Mouse (Mus musculus) megakaryocyte progenitor cell, adult 5-6 weeks (primary cell): Measurements from ENCODE around the gene Ift20. TPM values are rescaled to one million over a fixed set of nuclear protein-coding genes. Genes with fewer than 3 reads are reported as not detected.
"Not testable (repeated sequence)": the region's sequence is repeated elsewhere in the genome, so short reads cannot be mapped to it uniquely, and the experiment has no call there.

Experiments used
- ATAC-seq: replicated peaks from 2 replicates; pipeline ENCODE4 v1.8.0; 2016; ENCODE audit warnings: mild to moderate bottlenecking, moderate TSS enrichment, inconsistent platforms; ENCODE audit not compliant: poor library complexity
- total RNA-seq, 2 experiments: library from RNA; stranded (forward) in 1 of 2; stranded (reverse) in 1 of 2; fragments of 157-497, 149-512 nt in 1 of 2; fragments of 200-1000 nt in 1 of 2; gene quantifications; 2 replicates each; pipeline versions ENCODE4 v1.2.3 to v1.2.4; 2015 to 2017

The Ift20 gene
- total RNA-seq, 2 experiments from 2014 or later, result 112 to 160 TPM

- ATAC-seq, result peak; percentile 49; the same call in 1 of the 2 replicates
Measured at GRCm38 (mm10) chr11:78557241-78557640, 21.1 kb downstream of the Ift20 start.

GRCm38 (mm10) chr11:78560447-78560846 is 24.3 kb downstream of the Ift20 start:
- ATAC-seq, result peak; percentile 91

- peak; percentile 34; the same call in 1 of the 2 replicates for ATAC-seq
Measured at GRCm38 (mm10) chr11:78566775-78567174, 30.6 kb downstream of the Ift20 start.

GRCm38 (mm10) chr11:78567614-78568013 is 31.5 kb downstream of the Ift20 start:
- ATAC-seq, result no peak

- no peak for ATAC-seq
Measured at GRCm38 (mm10) chr11:78568827-78569226, 32.7 kb downstream of the Ift20 start.

GRCm38 (mm10) chr11:78569806-78570205 is 33.6 kb downstream of the Ift20 start:
- no peak for ATAC-seq

- ATAC-seq, result no peak
Measured at GRCm38 (mm10) chr11:78571441-78571840, 35.3 kb downstream of the Ift20 start.

GRCm38 (mm10) chr11:78571854-78572253 is 35.7 kb downstream of the Ift20 start:
- peak; percentile 46 for ATAC-seq

- ATAC-seq, result not testable (repeated sequence)
Measured at GRCm38 (mm10) chr11:78574031-78574430, 37.9 kb downstream of the Ift20 start.

GRCm38 (mm10) chr11:78574536-78574935 is 38.4 kb downstream of the Ift20 start:
- peak; percentile 88 for ATAC-seq

- ATAC-seq, result 0 out of 2 replicates have a peak, but pooled peaks have one; percentile 11
Measured at GRCm38 (mm10) chr11:78574975-78575374, 38.8 kb downstream of the Ift20 start.

- ATAC-seq, result peak; percentile 76
Measured at GRCm38 (mm10) chr11:78582848-78583247, 46.7 kb downstream of the Ift20 start.

- ATAC-seq, result no peak
Measured at GRCm38 (mm10) chr11:78586099-78586498, 49.9 kb downstream of the Ift20 start.

GRCm38 (mm10) chr11:78587677-78588076 is 51.5 kb downstream of the Ift20 start:
- not testable (repeated sequence) for ATAC-seq

Other genes starting within 250 kb of the Ift20 start
- 0.22 and 0.30 TPM in 2 replicates for gene BC030499, start 245.5 kb upstream of the Ift20 start, total RNA-seq (2015)
- 0.14 and 2.0 TPM in 2 replicates for gene BC030499, start 245.5 kb upstream of the Ift20 start, total RNA-seq (2017)
- 27.0 and 30.0 TPM in 2 replicates for gene Spag5, start 234.8 kb upstream of the Ift20 start, total RNA-seq (2015)
- gene Spag5, start 234.8 kb upstream of the Ift20 start, total RNA-seq (2017), result 52.6 and 54.0 TPM in 2 replicates
- gene Aldoc, start 213.4 kb upstream of the Ift20 start, total RNA-seq (2015), result 0.15 and 1.0 TPM in 2 replicates
- 0.17 and 0.54 TPM in 2 replicates for gene Aldoc, start 213.4 kb upstream of the Ift20 start, total RNA-seq (2017)
- gene Pigs, start 207.9 kb upstream of the Ift20 start, total RNA-seq (2015), result 25.6 and 28.6 TPM in 2 replicates
- gene Pigs, start 207.9 kb upstream of the Ift20 start, total RNA-seq (2017), result 13.3 and 15.6 TPM in 2 replicates
- 27.2 and 34.4 TPM in 2 replicates for gene Unc119, start 192.9 kb upstream of the Ift20 start, total RNA-seq (2015)
- gene Unc119, start 192.9 kb upstream of the Ift20 start, total RNA-seq (2017), result 25.7 and 29.2 TPM in 2 replicates
- not detected in 2 replicates for gene Foxn1, start 149.8 kb upstream of the Ift20 start, total RNA-seq (2015)
- gene Foxn1, start 149.8 kb upstream of the Ift20 start, total RNA-seq (2017), result not detected in 2 replicates
- 0.10 and 1.0 TPM in 2 replicates for gene Slc13a2, start 114.1 kb upstream of the Ift20 start, total RNA-seq (2015)
- 0.04 and 0.44 TPM in 2 replicates for gene Slc13a2, start 114.1 kb upstream of the Ift20 start, total RNA-seq (2017)
- gene Slc46a1, start 70.7 kb upstream of the Ift20 start, total RNA-seq (2015), result 2.4 and 2.7 TPM in 2 replicates
- gene Slc46a1, start 70.7 kb upstream of the Ift20 start, total RNA-seq (2017), result 1.8 and 5.8 TPM in 2 replicates
- 0.17 and 0.24 TPM in 2 replicates for gene Sarm1, start 38.6 kb upstream of the Ift20 start, total RNA-seq (2015)
- 0.08 TPM in 1 of 2 replicates, not detected in the other for gene Sarm1, start 38.6 kb upstream of the Ift20 start, total RNA-seq (2017)
- gene Vtn, start 37.3 kb upstream of the Ift20 start, total RNA-seq (2015), result not detected in 2 replicates
- not detected in 2 replicates for gene Vtn, start 37.3 kb upstream of the Ift20 start, total RNA-seq (2017)
- not detected in 2 replicates for gene Sebox, start 32.9 kb upstream of the Ift20 start, total RNA-seq (2015)
- gene Sebox, start 32.9 kb upstream of the Ift20 start, total RNA-seq (2017), result not detected in 2 replicates
- 20.9 and 26.7 TPM in 2 replicates for gene Tmem199, start 24.2 kb upstream of the Ift20 start, total RNA-seq (2015)
- gene Tmem199, start 24.2 kb upstream of the Ift20 start, total RNA-seq (2017), result 27.5 and 34.4 TPM in 2 replicates
- gene Poldip2, start 24.2 kb upstream of the Ift20 start, total RNA-seq (2015), result 57.5 and 59.2 TPM in 2 replicates
- 59.2 and 77.8 TPM in 2 replicates for gene Poldip2, start 24.2 kb upstream of the Ift20 start, total RNA-seq (2017)
- gene Tnfaip1, start within 50 bp of the Ift20 start, total RNA-seq (2015), result 8.9 and 9.3 TPM in 2 replicates
- gene Tnfaip1, start within 50 bp of the Ift20 start, total RNA-seq (2017), result 4.2 and 5.5 TPM in 2 replicates
- gene Tmem97, start 14.4 kb downstream of the Ift20 start, total RNA-seq (2015), result 102 and 108 TPM in 2 replicates
- gene Tmem97, start 14.4 kb downstream of the Ift20 start, total RNA-seq (2017), result 77.5 and 77.9 TPM in 2 replicates
- gene Nlk, start 161.0 kb downstream of the Ift20 start, total RNA-seq (2015), result 15.8 and 19.5 TPM in 2 replicates
- gene Nlk, start 161.0 kb downstream of the Ift20 start, total RNA-seq (2017), result 16.6 and 21.6 TPM in 2 replicates
- 36.4 and 39.5 TPM in 2 replicates for gene Ccnq, start 215.4 kb downstream of the Ift20 start, total RNA-seq (2015)
- gene Ccnq, start 215.4 kb downstream of the Ift20 start, total RNA-seq (2017), result 24.3 and 30.1 TPM in 2 replicates